Mouse (Mus musculus): ENCODE data around the gene Mrtfb. TPM values are rescaled to one million over a fixed set of nuclear protein-coding genes. Genes with fewer than 3 reads are reported as not detected.
A peak's percentile ranks its signal among the peaks of the same experiment; 100 is the strongest.
"Not testable (repeated sequence)": the region's sequence is repeated elsewhere in the genome, so short reads cannot be mapped to it uniquely, and the experiment has no call there.

The Mrtfb gene
- polyA plus RNA-seq, 1 experiment from 2014 or later = 15.2 TPM

- Histone ChIP-seq H3K27ac (replicated peaks) (no peak overlapping the region), H3K4me3 (no peak overlapping the region), H3K4me1 (no peaks in the 10 kb centered on the region), H3K27me3 (no peaks in the 10 kb centered on the region), H3K4me2 (replicated peaks) (no peak overlapping the region), H3K9ac (replicated peaks) (no peak overlapping the region), H3K9me3 (no peaks in the 10 kb centered on the region), H3K36me3 (0 out of 2 replicates have a peak, but pooled peaks cover 4% of the 10 kb centered on the region)
- ATAC-seq (ENCODE audit: low FRiP score, low read depth) = no peak
- 68% methylated on average over 3 of the region's 3 CpGs for WGBS
Measured at GRCm38 (mm10) chr16:13331898-13332297, 75.6 kb downstream of the Mrtfb start.

GRCm38 (mm10) chr16:13332536-13332935, 76.3 kb downstream of the Mrtfb start:
- Histone ChIP-seq H3K27ac (replicated peaks) (no peak overlapping the region), H3K27me3 (no peaks in the 10 kb centered on the region), H3K4me2 (replicated peaks) (no peak overlapping the region), H3K9me3 (no peaks in the 10 kb centered on the region), H3K4me1 (no peaks in the 10 kb centered on the region), H3K9ac (replicated peaks) (no peak overlapping the region), H3K36me3 (no peaks in the 10 kb centered on the region), H3K4me3 (no peak overlapping the region)
- no peak for ATAC-seq (ENCODE audit: low FRiP score, low read depth)
- 94% methylated on average over 2 of the region's 2 CpGs for WGBS

GRCm38 (mm10) chr16:13333781-13334341, 77.6 kb downstream of the Mrtfb start:
- H3K4me3 ChIP-seq = no peak overlapping the region
- H3K4me1 ChIP-seq = no peaks in the 10 kb centered on the region
- H3K27me3 ChIP-seq = no peaks in the 10 kb centered on the region
- ATAC-seq (ENCODE audit: low FRiP score, low read depth) = no peak
- 86% methylated on average over 5 of the region's 5 CpGs for WGBS
- no peak overlapping the region for H3K27ac ChIP-seq (replicated peaks)
- no peak overlapping the region for H3K9ac ChIP-seq (replicated peaks)
- H3K9me3 ChIP-seq = no peaks in the 10 kb centered on the region
- no peaks in the 10 kb centered on the region for H3K36me3 ChIP-seq
- H3K4me2 ChIP-seq (replicated peaks) = no peak overlapping the region

- Histone ChIP-seq H3K4me2 (replicated peaks) (no peak overlapping the region), H3K9me3 (no peaks in the 10 kb centered on the region), H3K27ac (replicated peaks) (no peak overlapping the region), H3K9ac (replicated peaks) (no peak overlapping the region), H3K4me3 (no peak overlapping the region), H3K27me3 (no peaks in the 10 kb centered on the region), H3K36me3 (no peaks in the 10 kb centered on the region), H3K4me1 (no peaks in the 10 kb centered on the region)
- 87% methylated on average over 5 of the region's 5 CpGs for WGBS
- no peak for ATAC-seq (ENCODE audit: low FRiP score, low read depth)
Measured at GRCm38 (mm10) chr16:13336503-13337230, 80.4 kb downstream of the Mrtfb start.

GRCm38 (mm10) chr16:13338094-13338493, 81.8 kb downstream of the Mrtfb start:
- ATAC-seq (ENCODE audit: low FRiP score, low read depth) = no peak
- Histone ChIP-seq H3K4me1 (no peaks in the 10 kb centered on the region), H3K4me2 (replicated peaks) (no peak overlapping the region), H3K27ac (replicated peaks) (no peak overlapping the region), H3K9me3 (no peaks in the 10 kb centered on the region), H3K9ac (replicated peaks) (no peak overlapping the region), H3K27me3 (no peaks in the 10 kb centered on the region), H3K36me3 (no peaks in the 10 kb centered on the region), H3K4me3 (no peak overlapping the region)
- 86% methylated on average over 4 of the region's 4 CpGs for WGBS

- no peaks in the 10 kb centered on the region for H3K4me1 ChIP-seq
- H3K27ac ChIP-seq (replicated peaks) = no peak overlapping the region
- WGBS = 92% methylated on average over 6 of the region's 6 CpGs
- H3K36me3 ChIP-seq = no peaks in the 10 kb centered on the region
- ATAC-seq (ENCODE audit: low FRiP score, low read depth) = no peak
- H3K9ac ChIP-seq (replicated peaks) = no peak overlapping the region
- H3K9me3 ChIP-seq = no peaks in the 10 kb centered on the region
- H3K4me2 ChIP-seq (replicated peaks) = no peak overlapping the region
- no peak overlapping the region for H3K4me3 ChIP-seq
- H3K27me3 ChIP-seq = no peaks in the 10 kb centered on the region
Measured at GRCm38 (mm10) chr16:13339433-13339832, 83.2 kb downstream of the Mrtfb start.

GRCm38 (mm10) chr16:13345822-13346221, 89.5 kb downstream of the Mrtfb start:
- not testable (repeated sequence) for H3K4me3 ChIP-seq; ATAC-seq (ENCODE audit: low FRiP score, low read depth); H3K9ac ChIP-seq (replicated peaks); H3K4me2 ChIP-seq (replicated peaks); H3K9me3 ChIP-seq; H3K27me3 ChIP-seq; H3K4me1 ChIP-seq; H3K36me3 ChIP-seq; H3K27ac ChIP-seq (replicated peaks)
- WGBS = 93% methylated on average over 2 of the region's 2 CpGs

DNA sequence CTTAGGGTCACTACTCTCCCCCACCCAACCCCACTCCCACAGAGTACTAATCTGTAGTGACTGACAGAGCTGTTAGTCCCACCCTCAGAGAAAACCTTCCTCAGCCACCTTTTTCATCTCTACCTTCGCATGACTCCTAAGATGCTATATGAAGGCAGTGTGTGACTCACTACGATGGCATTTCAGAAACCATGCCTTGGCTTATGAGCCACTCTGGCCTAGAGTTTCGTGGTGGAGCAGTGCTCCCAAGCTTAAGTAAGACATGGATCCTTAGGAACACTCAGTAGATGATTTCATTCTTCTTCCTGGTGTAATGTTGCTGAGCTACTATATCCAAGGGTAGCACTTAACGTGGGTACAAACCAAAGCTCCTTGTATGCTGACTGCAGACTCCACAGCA, 94.4 kb downstream of the Mrtfb start:
- Histone ChIP-seq H3K9me3 (no peaks in the 10 kb centered on the region), H3K4me2 (replicated peaks) (no peak overlapping the region), H3K4me1 (peaks cover 8% of the 10 kb centered on the region), H3K36me3 (no peaks in the 10 kb centered on the region), H3K27ac (replicated peaks) (no peak overlapping the region), H3K4me3 (no peak overlapping the region), H3K27me3 (no peaks in the 10 kb centered on the region), H3K9ac (replicated peaks) (no peak overlapping the region)
- ATAC-seq (ENCODE audit: low FRiP score, low read depth) = no peak
- 90% methylated on average over 4 of the region's 4 CpGs for WGBS

DNA sequence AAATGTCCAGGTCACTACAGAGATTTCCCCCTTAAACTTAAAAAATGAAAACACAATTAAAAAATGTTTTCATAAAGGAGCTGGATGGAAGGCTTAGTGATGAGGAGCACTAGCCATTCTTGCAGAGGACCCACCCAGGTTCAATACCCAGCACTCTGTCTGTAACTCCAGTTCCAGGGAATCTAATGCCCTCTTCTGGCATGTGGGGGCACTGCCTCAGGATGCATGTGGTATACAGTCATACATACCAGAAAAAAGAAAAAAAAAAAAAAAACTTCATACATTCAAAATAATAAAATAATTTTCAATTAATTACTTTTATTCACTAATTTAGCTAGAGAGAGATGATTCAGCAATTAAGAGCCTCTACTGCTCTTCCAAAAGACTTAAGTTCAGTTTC, 95.0 kb downstream of the Mrtfb start:
- no peaks in the 10 kb centered on the region for H3K9me3 ChIP-seq

DNA sequence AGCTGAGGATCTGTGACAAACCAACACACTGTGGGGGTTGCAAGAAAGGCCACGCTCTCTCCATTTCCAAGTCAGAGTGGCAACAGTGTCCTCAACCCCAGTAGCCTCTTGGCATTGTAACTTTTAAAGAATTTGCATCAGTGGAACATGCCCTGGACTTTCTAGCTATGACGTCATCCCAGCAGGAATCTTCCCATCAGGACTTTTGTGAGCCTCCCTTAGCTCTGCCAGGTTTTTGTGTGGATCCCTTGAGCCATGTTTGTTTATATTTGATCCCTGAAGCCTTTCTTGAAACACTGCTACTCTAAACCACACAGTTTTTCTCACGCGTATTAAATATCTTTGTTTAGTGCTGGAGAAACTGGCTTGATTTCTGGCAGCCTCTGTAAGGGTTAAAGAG, 97.6 kb downstream of the Mrtfb start:
- no peak overlapping the region for H3K27ac ChIP-seq (replicated peaks)
- ATAC-seq (ENCODE audit: low FRiP score, low read depth) = no peak
- no peaks in the 10 kb centered on the region for H3K36me3 ChIP-seq
- H3K9ac ChIP-seq (replicated peaks) = no peak overlapping the region
- no peaks in the 10 kb centered on the region for H3K9me3 ChIP-seq
- no peak overlapping the region for H3K4me3 ChIP-seq
- WGBS = 53% methylated on average over 4 of the region's 4 CpGs
- H3K27me3 ChIP-seq = no peaks in the 10 kb centered on the region
- no peak overlapping the region for H3K4me2 ChIP-seq (replicated peaks)
- peaks cover 19% of the 10 kb centered on the region for H3K4me1 ChIP-seq

More for the DNA sequence above, 95.0 kb downstream of the Mrtfb start:
- H3K36me3 ChIP-seq = no peaks in the 10 kb centered on the region
- no peaks in the 10 kb centered on the region for H3K27me3 ChIP-seq
- no peak overlapping the region for H3K9ac ChIP-seq (replicated peaks)
- H3K27ac ChIP-seq (replicated peaks) = no peak overlapping the region
- peaks cover 8% of the 10 kb centered on the region for H3K4me1 ChIP-seq
- no peak overlapping the region for H3K4me3 ChIP-seq
- ATAC-seq (ENCODE audit: low FRiP score, low read depth) = no peak
- no peak overlapping the region for H3K4me2 ChIP-seq (replicated peaks)

GRCm38 (mm10) chr16:13354431-13354830, 98.2 kb downstream of the Mrtfb start:
- H3K36me3 ChIP-seq = no peaks in the 10 kb centered on the region
- WGBS = 72% methylated on average over 5 of the region's 5 CpGs

GRCm38 (mm10) chr16:13357806-13358679, 101.8 kb downstream of the Mrtfb start:
- H3K27me3 ChIP-seq = no peaks in the 10 kb centered on the region
- peak overlapping the region; percentile 9 for H3K4me3 ChIP-seq
- peak overlapping the region; percentile 39 for H3K27ac ChIP-seq (replicated peaks)
- no peaks in the 10 kb centered on the region for H3K9me3 ChIP-seq
- peak overlapping the region; percentile 20 for H3K9ac ChIP-seq (replicated peaks)
- H3K4me2 ChIP-seq (replicated peaks) = peak overlapping the region; percentile 42
- peak; percentile 82 for ATAC-seq (ENCODE audit: low FRiP score, low read depth)
- peaks cover 19% of the 10 kb centered on the region for H3K4me1 ChIP-seq
- H3K36me3 ChIP-seq = no peaks in the 10 kb centered on the region
- 22% methylated on average over 15 of the region's 15 CpGs for WGBS

More at GRCm38 (mm10) chr16:13354431-13354830, 98.2 kb downstream of the Mrtfb start:
- no peaks in the 10 kb centered on the region for H3K9me3 ChIP-seq
- H3K4me1 ChIP-seq = peaks cover 19% of the 10 kb centered on the region
- H3K27ac ChIP-seq (replicated peaks) = no peak overlapping the region
- H3K27me3 ChIP-seq = no peaks in the 10 kb centered on the region
- ATAC-seq (ENCODE audit: low FRiP score, low read depth) = no peak
- no peak overlapping the region for H3K4me2 ChIP-seq (replicated peaks)
- no peak overlapping the region for H3K4me3 ChIP-seq
- no peak overlapping the region for H3K9ac ChIP-seq (replicated peaks)
